17 mouse cellular contexts compared by ENCODE assay signal in genomic region chr16:41764285-41764684, GRCm38 (mm10).
"Had no signal": no experiment of that assay in that cellular context is flagged by ENCODE, and none has a peak within 500 bp of the region (broad histone marks: within the 10 kb centered on the region; RNA-seq: fewer than 3 reads in every experiment).

No protein-coding gene starts in this region.

- H3K9me3 ChIP-seq: kidney, embryonic 15.5 days; liver, embryonic 13.5 days; midbrain, embryonic 15.5 days; neural tube, embryonic 12.5 days; neural tube, embryonic 15.5 days had no signal

- H3K4me3 ChIP-seq: kidney, embryonic 15.5 days; liver, embryonic 13.5 days; midbrain, embryonic 15.5 days; neural tube, embryonic 12.5 days; neural tube, embryonic 15.5 days had no signal

- ATAC-seq: midbrain, embryonic 15.5 days had no signal

- DNase-seq: kidney, adult 11 months; kidney, adult 8-10 months; kidney, postnatal 10 days; kidney, postnatal 36 days; liver, embryonic 13.5 days; lung, adult 2 months; lung, postnatal 14 days; lung, postnatal 4 days; right cerebral cortex, postnatal 25 days; thymus, adult 18-20 months; thymus, postnatal 36 days had no signal

- H3K27me3 ChIP-seq: kidney, embryonic 15.5 days; liver, embryonic 13.5 days; midbrain, embryonic 15.5 days; neural tube, embryonic 12.5 days; neural tube, embryonic 15.5 days had no signal

- H3K36me3 ChIP-seq: kidney, embryonic 15.5 days; liver, embryonic 13.5 days; midbrain, embryonic 15.5 days; neural tube, embryonic 12.5 days; neural tube, embryonic 15.5 days had no signal

- H3K4me2 ChIP-seq: kidney, embryonic 15.5 days; liver, embryonic 13.5 days; midbrain, embryonic 11.5 days; midbrain, embryonic 15.5 days; neural tube, embryonic 12.5 days; neural tube, embryonic 15.5 days had no signal

- H3K4me1 ChIP-seq: kidney, embryonic 15.5 days; liver, embryonic 13.5 days; midbrain, embryonic 15.5 days; neural tube, embryonic 12.5 days; neural tube, embryonic 15.5 days had no signal

- H3K9ac ChIP-seq: kidney, embryonic 15.5 days; liver, embryonic 13.5 days; midbrain, embryonic 15.5 days; neural tube, embryonic 12.5 days; neural tube, embryonic 15.5 days had no signal

- H3K27ac ChIP-seq: kidney, embryonic 15.5 days; liver, embryonic 13.5 days; midbrain, embryonic 15.5 days; neural tube, embryonic 12.5 days; neural tube, embryonic 15.5 days; stomach, postnatal 0 days had no signal
